Mouse (Mus musculus) embryonic facial prominence, embryonic 14.5 days (tissue): ENCODE measurements around the gene Mrps36. TPM values are rescaled to one million over a fixed set of nuclear protein-coding genes. Genes with fewer than 3 reads are reported as not detected.
"Not testable (repeated sequence)": the region's sequence is repeated elsewhere in the genome, so short reads cannot be mapped to it uniquely, and the experiment has no call there.

Experiments
- ATAC-seq: fragments of 200-750 bp; cut with Nextera tagmentation; 2 replicates; pipeline ENCODE4 v1.8.0; 2017; ENCODE audit warnings: low read depth, moderate number of reproducible peaks, moderate TSS enrichment
- DNase-seq: peaks from one replicate; pipeline ENCODE4 v3.0.0-alpha.2; 2015; ENCODE audit warnings: low spot score
- H3K27ac ChIP-seq: fragments of 300-500 bp; sonication (generic); replicated peaks from 2 replicates; pipeline ENCODE4 v1.5.1; 2014; ENCODE audit warnings: low read depth, mild to moderate bottlenecking, low read length, moderate library complexity
- H3K27me3 ChIP-seq: fragments of 300-500 bp; sonication (generic); replicated peaks from 2 replicates; pipeline ENCODE4 v1.6.1; 2014; ENCODE audit warnings: low read length; ENCODE audit not compliant: control insufficient read depth, insufficient read depth
- H3K36me3 ChIP-seq: fragments of 300-500 bp; sonication (generic); 2 replicates; pipeline ENCODE4 v1.6.1; 2014; ENCODE audit warnings: low read length, mixed read lengths; ENCODE audit not compliant: control insufficient read depth, insufficient read depth
- H3K4me1 ChIP-seq: fragments of 300-500 bp; sonication (generic); 2 replicates; pipeline ENCODE4 v1.6.1; 2014; ENCODE audit warnings: antibody characterized with exemption, low read length; ENCODE audit not compliant: control insufficient read depth, insufficient read depth
- H3K4me2 ChIP-seq: fragments of 300-500 bp; sonication (generic); 2 replicates; pipeline ENCODE4 v1.6.1; 2014; ENCODE audit warnings: low read depth, mild to moderate bottlenecking, low read length, moderate library complexity, mixed read lengths
- H3K4me3 ChIP-seq: fragments of 300-500 bp; sonication (generic); 2 replicates; pipeline ENCODE4 v1.5.1; 2014; ENCODE audit warnings: low read depth, mild to moderate bottlenecking, low read length
- H3K9ac ChIP-seq: fragments of 300-500 bp; sonication (generic); 2 replicates; pipeline ENCODE4 v1.6.1; 2014; ENCODE audit warnings: low read depth, mild to moderate bottlenecking, low read length, moderate library complexity, mixed read lengths
- H3K9me3 ChIP-seq: fragments of 300-500 bp; sonication (generic); 2 replicates; pipeline ENCODE4 v1.6.1; 2016; ENCODE audit warnings: low read length; ENCODE audit not compliant: control insufficient read depth
- WGBS: fragments of 180-500 bp; shearing (Covaris S2); extraction: QIAGEN DNeasy Blood & Tissue Kit; methylation state at CpG from one replicate; pipeline ENCODE4 v1.1.7; 2014; 5-methylcytosine and 5-hydroxymethylcytosine counted together
- polyA plus RNA-seq: library from polyadenylated mRNA; unstranded; fragments of >200 nt; fragmentation: Nextera tagmentation; extraction: Ambion mirVana; gene quantifications from 2 replicates; pipeline ENCODE4 v1.2.1, GENCODE M21; 2014

The Mrps36 gene
- polyA plus RNA-seq, result 125 and 150 TPM in 2 replicates

DNA sequence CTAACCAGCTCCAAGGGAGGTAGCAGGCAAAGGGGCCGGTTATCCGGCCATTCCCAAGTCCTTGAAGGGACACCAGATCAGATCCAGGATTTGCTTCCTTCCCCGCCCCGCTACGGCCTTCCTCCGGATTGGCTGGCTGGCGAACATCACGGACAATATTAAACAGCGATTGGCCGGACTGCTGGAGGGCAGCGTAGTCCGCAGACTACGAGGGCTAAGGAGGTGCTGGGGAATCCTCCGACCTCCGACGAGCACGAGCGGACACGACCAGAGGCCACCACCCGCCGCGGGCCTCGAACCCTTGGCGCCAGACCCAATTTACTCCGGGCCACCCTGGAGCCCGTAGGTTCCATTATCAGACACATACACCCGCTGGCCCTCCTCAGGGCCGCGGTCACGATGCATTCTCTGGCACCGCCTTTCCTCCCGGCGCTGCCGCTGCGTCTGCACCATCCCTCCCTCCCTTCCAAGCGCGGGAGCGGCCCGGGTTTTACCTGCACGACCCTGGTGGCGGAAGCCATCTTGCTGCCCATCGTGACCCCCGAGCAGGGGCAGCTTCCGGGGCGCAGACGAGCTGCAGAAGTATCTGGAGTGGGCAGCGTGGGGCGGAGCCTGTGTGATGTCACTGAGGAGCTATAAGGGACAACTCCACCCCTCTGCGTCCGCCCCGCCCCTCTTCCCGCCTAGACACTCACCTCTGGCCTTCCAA lies at the start of gene Mrps36:
Gene Mrps36, minus strand, starts transcription at position 624 of the 709 bp plus-strand sequence.
- DNase-seq, result peak; percentile 96
- peak within 1 kb of the TSS; percentile 70 for H3K4me2 ChIP-seq
- H3K9ac ChIP-seq, result peak within 1 kb of the TSS; percentile 84
- H3K36me3 ChIP-seq, result no peaks in the 10 kb centered on the region
- peak within 1 kb of the TSS; percentile 93 for H3K27ac ChIP-seq
- H3K4me1 ChIP-seq, result peaks cover 5% of the 10 kb centered on the region; the same call in 1 of the 2 replicates
- H3K9me3 ChIP-seq, result no peaks in the 10 kb centered on the region
- peak within 1 kb of the TSS; percentile 78 for H3K4me3 ChIP-seq
- 0% methylated on average over 39 of the region's 52 CpGs for WGBS
- no peaks in the 10 kb centered on the region for H3K27me3 ChIP-seq
- ATAC-seq, result peak; percentile 97

DNA sequence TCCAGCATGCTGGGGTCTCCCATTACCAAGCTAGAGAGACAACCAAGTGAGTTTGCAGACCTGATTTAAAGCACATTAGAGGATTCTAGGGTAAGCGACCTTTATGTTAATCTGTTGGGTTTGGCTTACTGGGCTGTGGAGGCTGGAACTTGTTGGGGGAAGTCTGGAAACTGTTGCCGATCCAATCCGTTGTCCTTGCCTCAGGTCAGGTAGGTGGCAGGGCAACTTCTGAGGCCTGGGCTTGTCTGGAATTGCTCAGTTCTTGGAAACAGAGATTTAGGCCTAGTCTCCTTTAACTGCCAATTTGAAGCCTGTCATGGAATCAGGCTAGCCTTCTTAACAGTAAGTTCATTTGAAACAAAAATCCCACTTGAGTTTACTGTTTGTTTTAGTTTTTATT lies 44.6 kb upstream of the Mrps36 start:
- H3K36me3 ChIP-seq, result no peaks in the 10 kb centered on the region
- WGBS, result 71% methylated on average over 3 of the region's 3 CpGs

DNA sequence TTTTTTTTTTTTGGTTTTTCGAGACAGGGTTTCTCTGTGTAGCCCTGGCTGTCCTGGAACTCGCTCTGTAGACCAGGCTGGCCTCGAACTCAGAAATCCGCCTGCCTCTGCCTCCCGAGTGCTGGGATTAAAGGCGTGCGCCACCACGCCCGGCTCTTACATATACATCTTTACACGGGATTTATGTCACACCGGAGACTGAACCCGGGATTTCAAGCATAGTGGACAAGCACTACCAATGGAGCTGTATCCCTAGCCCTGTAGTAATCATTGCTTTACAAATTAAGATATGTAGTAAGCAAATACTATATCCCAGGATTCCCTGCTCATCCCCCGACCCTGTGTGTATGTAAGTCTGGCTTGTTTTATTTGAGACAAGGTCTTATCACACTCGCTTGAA lies 43.6 kb upstream of the Mrps36 start:
- ATAC-seq, H3K36me3 ChIP-seq, H3K4me2 ChIP-seq, H3K9me3 ChIP-seq, H3K27me3 ChIP-seq, H3K27ac ChIP-seq, DNase-seq, H3K9ac ChIP-seq, H3K4me3 ChIP-seq: not testable (repeated sequence)
- WGBS, result 93% methylated on average over 12 of the region's 14 CpGs
- H3K4me1 ChIP-seq, result peaks cover 12% of the 10 kb centered on the region; the same call in 1 of the 2 replicates

More for the DNA sequence above, 44.6 kb upstream of the Mrps36 start:
- Histone ChIP-seq H3K27ac (no peak overlapping the region), H3K27me3 (no peaks in the 10 kb centered on the region), H3K4me2 (no peak overlapping the region), H3K4me1 (peaks cover 12% of the 10 kb centered on the region; the same call in 1 of the 2 replicates), H3K9ac (no peak overlapping the region), H3K9me3 (no peaks in the 10 kb centered on the region; the same call in 1 of the 2 replicates), H3K4me3 (no peak overlapping the region)
- DNase-seq, result no peak
- ATAC-seq, result no peak

DNA sequence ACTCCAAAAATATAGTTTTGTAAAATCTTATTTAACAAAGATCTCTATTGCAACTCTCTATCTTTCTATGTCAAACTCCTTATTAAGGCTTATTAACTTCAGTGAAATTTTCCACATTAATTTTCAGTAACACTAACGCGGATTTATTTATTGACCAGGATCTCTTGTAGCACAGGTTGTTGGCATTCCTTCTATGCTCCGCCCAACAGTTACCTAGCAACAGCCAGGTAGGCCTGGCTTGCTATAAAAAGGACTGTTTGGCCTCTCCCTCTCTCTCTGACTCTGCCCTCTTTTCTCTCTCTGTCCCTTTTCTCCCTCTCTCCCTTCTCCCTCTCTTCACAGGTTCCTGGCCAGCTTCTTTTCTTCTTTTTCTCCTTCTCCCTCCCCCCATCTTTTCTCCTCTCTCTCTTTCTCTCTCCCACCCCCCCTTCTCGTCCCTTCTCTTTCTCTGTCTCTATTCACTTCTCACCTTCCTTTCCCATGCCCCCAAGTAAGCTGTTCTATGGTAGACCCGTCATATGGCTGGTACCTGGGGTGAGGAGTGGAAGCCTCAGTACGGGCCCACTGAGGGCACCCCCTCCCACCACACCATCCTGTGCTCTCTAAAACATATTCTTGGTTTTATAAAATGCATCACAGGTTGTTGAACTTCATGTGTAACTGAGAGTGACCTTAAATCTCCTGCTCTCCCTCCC lies 43.0 kb upstream of the Mrps36 start:
- ATAC-seq (no peak), DNase-seq (peak; percentile 10)
- no peaks in the 10 kb centered on the region; the same call in 1 of the 2 replicates for H3K9me3 ChIP-seq
- no peak overlapping the region for H3K4me2 ChIP-seq
- H3K4me3 ChIP-seq, result no peak overlapping the region
- peaks cover 15% of the 10 kb centered on the region; the same call in 1 of the 2 replicates for H3K36me3 ChIP-seq
- no peaks in the 10 kb centered on the region for H3K27me3 ChIP-seq
- no peak overlapping the region for H3K9ac ChIP-seq
- H3K4me1 ChIP-seq, result peaks cover 12% of the 10 kb centered on the region; the same call in 1 of the 2 replicates
- H3K27ac ChIP-seq, result no peak overlapping the region
- 76% methylated on average over 6 of the region's 6 CpGs for WGBS

DNA sequence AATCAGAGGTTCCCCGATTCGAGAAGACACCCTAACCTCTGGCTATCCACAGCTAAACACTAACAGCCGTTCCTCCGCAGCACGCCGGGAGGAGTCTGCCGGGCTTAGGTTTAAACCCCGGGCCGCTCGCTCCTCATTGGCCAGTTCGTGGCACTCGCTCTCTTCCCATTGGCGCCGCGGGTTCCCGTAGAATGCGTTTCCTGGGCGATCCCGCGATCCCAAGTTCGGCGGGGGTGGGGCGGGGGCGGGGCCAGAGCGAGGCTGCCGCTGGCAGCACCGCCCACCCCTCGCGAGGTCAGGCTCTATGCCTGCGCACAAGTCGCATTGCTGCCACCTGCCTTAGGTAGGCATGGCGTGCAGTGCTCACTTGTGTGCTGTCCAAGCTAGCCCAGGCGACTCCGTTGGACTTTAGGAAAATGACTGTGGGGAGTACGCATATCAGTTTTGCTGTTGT lies 42.0 kb upstream of the Mrps36 start, which contains the start of gene Ccnb1:
Gene Ccnb1, minus strand, starts transcription at position 157 of the 454 bp plus-strand sequence.
- peak; percentile 99 for ATAC-seq
- H3K4me1 ChIP-seq, result peaks cover 12% of the 10 kb centered on the region; the same call in 1 of the 2 replicates
- peak within 1 kb of the TSS; percentile 80 for H3K4me2 ChIP-seq
- H3K9ac ChIP-seq, result peak within 1 kb of the TSS; percentile 76
- WGBS, result under 1% methylated on average over 31 of the region's 35 CpGs
- peak within 1 kb of the TSS; percentile 66 for H3K4me3 ChIP-seq
- peaks cover 25% of the 10 kb centered on the region; the same call in 1 of the 2 replicates for H3K36me3 ChIP-seq
- DNase-seq, result peak; percentile 98
- H3K27me3 ChIP-seq, result no peaks in the 10 kb centered on the region
- H3K9me3 ChIP-seq, result no peaks in the 10 kb centered on the region
- no peak within 1 kb of the TSS for H3K27ac ChIP-seq

DNA sequence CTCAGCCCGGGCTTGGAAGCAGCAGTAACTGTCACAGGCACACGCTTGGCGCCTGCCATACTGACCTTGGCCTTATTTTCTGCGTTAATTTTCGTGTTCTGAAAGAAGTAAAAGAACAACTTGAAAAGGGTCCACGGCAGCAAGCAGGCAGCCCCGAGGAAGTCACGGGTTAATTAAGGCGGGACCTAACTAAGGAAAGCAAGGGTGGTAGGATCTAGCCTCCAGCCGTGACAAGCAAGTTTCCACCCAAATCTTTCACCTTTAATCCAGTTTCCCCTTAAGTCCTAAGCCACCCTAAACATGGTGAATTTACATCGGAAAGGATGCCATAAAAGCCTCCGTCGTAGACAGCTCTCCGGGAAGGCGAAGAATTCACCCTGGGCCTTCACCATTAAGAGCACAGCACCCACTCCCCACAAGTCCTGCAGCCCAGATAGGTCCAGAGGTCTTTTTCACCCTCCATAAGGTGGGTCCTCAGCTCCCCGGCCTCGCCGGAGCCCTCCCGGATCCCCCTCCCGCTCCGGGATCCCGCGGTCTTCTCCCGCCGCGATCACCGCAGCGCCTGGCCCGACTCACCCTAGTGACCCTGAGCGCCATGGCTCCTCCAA lies 41.5 kb upstream of the Mrps36 start:
- peak overlapping the region; percentile 80 for H3K4me2 ChIP-seq
- H3K9ac ChIP-seq, result peak overlapping the region; percentile 76
- ATAC-seq (peak; percentile 9), DNase-seq (peak; percentile 24)
- H3K4me3 ChIP-seq, result peak overlapping the region; percentile 66
- WGBS, result 1% methylated on average over 22 of the region's 30 CpGs
- H3K9me3 ChIP-seq, result no peaks in the 10 kb centered on the region
- no peaks in the 10 kb centered on the region for H3K27me3 ChIP-seq
- peaks cover 30% of the 10 kb centered on the region; the same call in 1 of the 2 replicates for H3K36me3 ChIP-seq
- no peak overlapping the region for H3K27ac ChIP-seq
- peaks cover 12% of the 10 kb centered on the region; the same call in 1 of the 2 replicates for H3K4me1 ChIP-seq

DNA sequence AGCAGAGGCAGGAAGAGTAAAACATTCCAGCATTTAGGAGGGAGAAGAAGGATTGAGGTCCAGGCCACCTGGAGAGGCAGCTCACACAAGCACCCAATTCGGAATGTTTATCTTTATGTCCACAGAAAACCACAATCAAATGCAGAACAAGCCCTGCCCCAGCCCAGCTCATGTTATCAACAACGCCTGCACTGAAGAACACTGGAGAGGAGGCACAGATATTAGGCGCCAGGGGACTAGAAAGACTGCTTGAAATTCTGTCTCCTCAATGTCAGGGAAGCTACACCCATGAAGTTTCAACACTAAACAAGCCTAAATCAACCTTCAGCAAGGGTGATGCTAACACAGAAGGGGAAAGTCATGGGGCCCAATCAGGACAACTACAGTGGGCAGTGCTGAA lies 33.0 kb upstream of the Mrps36 start:
- H3K4me1 ChIP-seq, result no peaks in the 10 kb centered on the region
- no peak overlapping the region for H3K4me2 ChIP-seq
- no peaks in the 10 kb centered on the region for H3K9me3 ChIP-seq
- no peaks in the 10 kb centered on the region for H3K27me3 ChIP-seq
- no peak overlapping the region for H3K27ac ChIP-seq
- H3K36me3 ChIP-seq, result peaks cover 37% of the 10 kb centered on the region
- DNase-seq, result no peak
- no peak for ATAC-seq
- H3K9ac ChIP-seq, result no peak overlapping the region
- no peak overlapping the region for H3K4me3 ChIP-seq
- WGBS, result 82% methylated on average over 3 of the region's 3 CpGs

DNA sequence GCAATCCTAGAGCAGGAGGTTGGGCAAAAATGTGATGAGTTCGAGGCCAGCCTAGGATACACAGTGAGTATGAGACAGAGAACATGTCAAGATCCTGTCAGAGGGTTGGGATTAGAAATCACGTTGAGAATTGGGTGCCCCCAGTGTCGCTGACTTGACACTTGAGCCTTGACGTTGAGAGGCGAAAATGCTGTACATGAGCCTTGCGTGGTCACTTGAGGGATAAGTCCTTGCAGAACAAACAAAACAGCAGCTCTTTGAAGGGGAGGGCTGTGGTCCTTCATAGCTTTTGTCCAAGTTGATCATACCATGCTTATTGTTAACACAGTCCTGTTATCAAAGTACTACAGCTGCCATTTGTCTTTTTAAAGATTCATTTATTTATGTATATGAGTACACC lies 32.3 kb upstream of the Mrps36 start:
- Histone ChIP-seq H3K27ac (no peak overlapping the region), H3K4me2 (peak overlapping the region; percentile 93; the same call in 1 of the 2 replicates), H3K27me3 (no peaks in the 10 kb centered on the region), H3K4me3 (no peak overlapping the region), H3K9me3 (no peaks in the 10 kb centered on the region), H3K4me1 (no peaks in the 10 kb centered on the region), H3K9ac (no peak overlapping the region), H3K36me3 (peaks cover 37% of the 10 kb centered on the region)
- WGBS, result 69% methylated on average over 6 of the region's 6 CpGs
- DNase-seq (no peak), ATAC-seq (no peak)
